In genomic region chr10:57763044-57763443, GRCm38 (mm10) we compare ENCODE assay signal across 25 mouse cellular contexts. TPM values are rescaled to one million over a fixed set of nuclear protein-coding genes. Genes with fewer than 3 reads are reported as not detected.
DNase-seq lines count a peak whose midpoint lies in the region; ATAC-seq and TF ChIP-seq lines count a peak whose summit lies in the region.
"Had no signal": no experiment of that assay in that cellular context is flagged by ENCODE, and none has a peak within 500 bp of the region (broad histone marks: within the 10 kb centered on the region; RNA-seq: fewer than 3 reads in every experiment).

No protein-coding gene starts in this region.

- no peak overlapping the region for H3K4me3 ChIP-seq in liver, adult 2 months (ENCODE audit: insufficient read depth, low read depth, low read length)
- no peak overlapping the region for H3K4me3 ChIP-seq in intestine, postnatal 0 days (ENCODE audit: low read depth, low read length)
- H3K4me3 ChIP-seq in stomach, embryonic 14.5 days (ENCODE audit: low read depth, low read length) = no peak overlapping the region
- H3K4me3 ChIP-seq in heart, adult 2 months = no peak overlapping the region
- H3K4me3 ChIP-seq: embryonic facial prominence, embryonic 15.5 days; heart, embryonic 12.5 days; left cerebral cortex, adult 2 months; liver, embryonic 13.5 days; megakaryocyte, embryonic 14.5 days; neural tube, embryonic 13.5 days had no signal

- H3K36me3 ChIP-seq in liver, adult 2 months (ENCODE audit: control insufficient read depth, insufficient read depth, low read length) = no peaks in the 10 kb centered on the region
- H3K36me3 ChIP-seq in intestine, postnatal 0 days (ENCODE audit: control insufficient read depth, insufficient read depth) = no peaks in the 10 kb centered on the region
- no peaks in the 10 kb centered on the region for H3K36me3 ChIP-seq in stomach, embryonic 14.5 days (ENCODE audit: control insufficient read depth, insufficient read depth, low read length)
- no peaks in the 10 kb centered on the region for H3K36me3 ChIP-seq in heart, adult 2 months (ENCODE audit: control insufficient read depth, insufficient read depth, low read length)
- H3K36me3 ChIP-seq: embryonic facial prominence, embryonic 15.5 days; G1E; heart, embryonic 12.5 days; liver, embryonic 13.5 days; neural tube, embryonic 13.5 days had no signal

- no peaks in the 10 kb centered on the region for H3K9me3 ChIP-seq in intestine, postnatal 0 days (ENCODE audit: control insufficient read depth)
- H3K9me3 ChIP-seq in stomach, embryonic 14.5 days (ENCODE audit: control insufficient read depth, low read depth, low read length) = no peaks in the 10 kb centered on the region
- H3K9me3 ChIP-seq: embryonic facial prominence, embryonic 15.5 days; G1E; heart, embryonic 12.5 days; liver, embryonic 13.5 days; megakaryocyte, embryonic 14.5 days; neural tube, embryonic 13.5 days had no signal

- no peak overlapping the region for H3K27ac ChIP-seq in liver, adult 2 months (replicated peaks; ENCODE audit: insufficient read depth, low read depth, low read length)
- no peak overlapping the region for H3K27ac ChIP-seq in intestine, postnatal 0 days (ENCODE audit: low read depth, low read length)
- no peak overlapping the region for H3K27ac ChIP-seq in stomach, embryonic 14.5 days (ENCODE audit: low read length)
- no peak overlapping the region for H3K27ac ChIP-seq in heart, adult 2 months
- H3K27ac ChIP-seq: embryonic facial prominence, embryonic 15.5 days; hindbrain, embryonic 14.5 days; kidney, postnatal 0 days; left cerebral cortex, adult 2 months; liver, embryonic 13.5 days; neural tube, embryonic 13.5 days had no signal

- no peak for TF ChIP-seq CTCF in liver, adult 2 months (IDR thresholded peaks at IDR 0.05; ENCODE audit: low read depth, low read length)
- no peak for TF ChIP-seq CTCF in intestine, postnatal 0 days (IDR thresholded peaks at IDR 0.05; ENCODE audit: low read depth)
- no peak for TF ChIP-seq CTCF in heart, adult 2 months (IDR thresholded peaks at IDR 0.05)

- DNase-seq in liver, adult 2 months (ENCODE audit: extremely low read depth, low read depth, low spot score) = peak; percentile 73
- DNase-seq in liver = no peak
- DNase-seq in R1 (ENCODE audit: low read depth, low spot score) = peak; percentile 21
- no peak for DNase-seq in layer of hippocampus, adult 8-10 months (ENCODE audit: low spot score in 2 of 2)
- no peak for DNase-seq in heart, adult 2 months
- DNase-seq: adrenal gland, postnatal 25 days; cerebellum, adult 11 months; cerebellum, postnatal 10 days; forebrain, postnatal 0 days; gastrocnemius, postnatal 36 days; heart, postnatal 14 days; kidney, adult 11 months; left cerebral cortex, postnatal 4 days; liver, embryonic 13.5 days; midbrain, embryonic 14.5 days had no signal

- no peak overlapping the region for H3K9ac ChIP-seq in liver, adult 2 months (ENCODE audit: low read depth, low read length)
- no peak overlapping the region for H3K9ac ChIP-seq in intestine, postnatal 0 days (ENCODE audit: low read depth, low read length)
- no peak overlapping the region for H3K9ac ChIP-seq in stomach, embryonic 14.5 days (replicated peaks; ENCODE audit: low read depth, low read length)
- no peak overlapping the region for H3K9ac ChIP-seq in heart, adult 2 months (ENCODE audit: low read depth, low read length)
- H3K9ac ChIP-seq: embryonic facial prominence, embryonic 15.5 days; forebrain, postnatal 0 days; heart, embryonic 12.5 days; hindbrain, embryonic 14.5 days; liver, embryonic 13.5 days; neural tube, embryonic 13.5 days had no signal

- no peaks in the 10 kb centered on the region for H3K27me3 ChIP-seq in liver, adult 2 months (ENCODE audit: control insufficient read depth, insufficient read depth, low read length)
- no peaks in the 10 kb centered on the region for H3K27me3 ChIP-seq in intestine, postnatal 0 days (replicated peaks; ENCODE audit: control insufficient read depth, insufficient read depth, low read length)
- no peaks in the 10 kb centered on the region for H3K27me3 ChIP-seq in stomach, embryonic 14.5 days (ENCODE audit: control insufficient read depth, insufficient read depth, low read length)
- no peaks in the 10 kb centered on the region for H3K27me3 ChIP-seq in heart, adult 2 months (ENCODE audit: control insufficient read depth, insufficient read depth, low read length)
- H3K27me3 ChIP-seq: embryonic facial prominence, embryonic 15.5 days; heart, embryonic 12.5 days; liver, embryonic 13.5 days; megakaryocyte, embryonic 14.5 days; neural tube, embryonic 13.5 days had no signal

- H3K79me2 ChIP-seq in liver, adult 2 months (ENCODE audit: control insufficient read depth, insufficient read depth, low read length) = no peaks in the 10 kb centered on the region
- no peaks in the 10 kb centered on the region for H3K79me2 ChIP-seq in heart, adult 2 months (replicated peaks; ENCODE audit: control insufficient read depth, insufficient read depth, low read length)

- H3K4me2 ChIP-seq in intestine, postnatal 0 days (replicated peaks; ENCODE audit: low read depth) = no peak overlapping the region
- H3K4me2 ChIP-seq in stomach, embryonic 14.5 days (replicated peaks; ENCODE audit: low read depth, low read length) = no peak overlapping the region
- H3K4me2 ChIP-seq: embryonic facial prominence, embryonic 15.5 days; heart, embryonic 12.5 days; hindbrain, embryonic 14.5 days; liver, embryonic 13.5 days; neural tube, embryonic 13.5 days had no signal

- no peak for TF ChIP-seq EP300 in heart, adult 2 months (IDR thresholded peaks at IDR 0.05; ENCODE audit: insufficient read depth, low read depth, low read length)

- 10% methylated on average over 1 of the region's 1 CpGs for WGBS in liver, adult 2 months
- 16% methylated on average over 1 of the region's 1 CpGs for whole genome bisulfite sequencing in intestine, postnatal 0 days
- 2% methylated on average over 1 of the region's 1 CpGs for WGBS in stomach, embryonic 14.5 days
- WGBS in heart, adult 2 months = 13% methylated on average over 1 of the region's 1 CpGs

- peak; percentile 73 for ATAC-seq in intestine, postnatal 0 days
- 0 out of 2 replicates have a peak, but pooled peaks have one; percentile 46 for ATAC-seq in stomach, embryonic 14.5 days (ENCODE audit: insufficient number of reproducible peaks, insufficient read depth, low FRiP score, low read depth)
- ATAC-seq: forebrain, postnatal 0 days had no signal

- no peaks in the 10 kb centered on the region; the same call in 1 of the 2 replicates for H3K4me1 ChIP-seq in liver, adult 2 months (ENCODE audit: control insufficient read depth, insufficient read depth, low read length)
- no peaks in the 10 kb centered on the region for H3K4me1 ChIP-seq in intestine, postnatal 0 days (replicated peaks; ENCODE audit: control insufficient read depth, insufficient read depth, low read length)
- H3K4me1 ChIP-seq in stomach, embryonic 14.5 days (ENCODE audit: control insufficient read depth, insufficient read depth, low read length) = no peaks in the 10 kb centered on the region
- no peaks in the 10 kb centered on the region for H3K4me1 ChIP-seq in heart, adult 2 months (ENCODE audit: control insufficient read depth, insufficient read depth, low read length)
- H3K4me1 ChIP-seq: embryonic facial prominence, embryonic 15.5 days; heart, embryonic 12.5 days; liver, embryonic 13.5 days; megakaryocyte, embryonic 14.5 days; neural tube, embryonic 13.5 days had no signal

- intact Hi-C loops in heart, adult 2 months (cut with DNase I) = no loop called here

- TF ChIP-seq POLR2A in liver, adult 2 months (IDR thresholded peaks at IDR 0.05; ENCODE audit: extremely low read depth, insufficient read depth, low read length) = no peak
- no peak for TF ChIP-seq POLR2A in heart, adult 2 months (IDR thresholded peaks at IDR 0.05; ENCODE audit: insufficient read depth, low read depth, low read length)

RNA-seq across cellular contexts. Expression of gene Fabp7, which starts 21.6 kb away (rescaled TPM):
- 5.9 and 10.0 TPM in 2 replicates for total RNA-seq in liver, adult 2 months (2014; rRNA removed)
- 0.59 and 0.61 TPM in 2 replicates for polyA plus RNA-seq in liver, adult 2 months (2012; rRNA removed)
- polyA plus RNA-seq in intestine, postnatal 0 days (2015; fragmentation: Nextera tagmentation; extraction: Ambion mirVana) = 27.7 and 29.6 TPM in 2 replicates
- polyA plus RNA-seq in stomach, embryonic 14.5 days (2014; fragmentation: Nextera tagmentation; extraction: Ambion mirVana) = 77.7 and 78.0 TPM in 2 replicates
- 10 to 100 TPM; 38.4 to 81.4 (median 63.9) TPM for total RNA-seq in layer of hippocampus, adult 8-10 months (2022)
- total RNA-seq in heart, adult 2 months (2021) = under 1 TPM; 0.59 to 0.73 TPM
- polyA plus RNA-seq in heart, adult 2 months (2012; rRNA removed) = 0.74 and 1.4 TPM in 2 replicates
- total RNA-seq: gastrocnemius, postnatal 36 days had no signal
- polyA plus RNA-seq: G1E had no signal

RNA-seq across cellular contexts. Expression of gene Smpdl3a, which starts 31.1 kb away (rescaled TPM):
- total RNA-seq in liver, adult 2 months (2014; rRNA removed) = 56.2 and 69.3 TPM in 2 replicates
- polyA plus RNA-seq in liver, adult 2 months (2012; rRNA removed) = 45.8 and 50.7 TPM in 2 replicates
- polyA plus RNA-seq in intestine, postnatal 0 days (2015; fragmentation: Nextera tagmentation; extraction: Ambion mirVana) = 209 and 216 TPM in 2 replicates
- 28.5 and 29.0 TPM in 2 replicates for polyA plus RNA-seq in stomach, embryonic 14.5 days (2014; fragmentation: Nextera tagmentation; extraction: Ambion mirVana)
- total RNA-seq in layer of hippocampus, adult 8-10 months (2022) = 10 to 100 TPM; 22.2 to 23.9 (median 22.6) TPM
- total RNA-seq in heart, adult 2 months (2021) = 10 to 100 TPM; 56.5 to 67.1 TPM
- 76.9 and 104 TPM in 2 replicates for polyA plus RNA-seq in heart, adult 2 months (2012; rRNA removed)
- total RNA-seq: G1E had no signal
- polyA plus RNA-seq: G1E had no signal

Comparison
In these comparisons a context has a peak if more than half of its experiments do, and no peak if none do; other contexts are left out.
1. DNase-seq: peak in liver, adult 2 months (single experiment) and R1 (single experiment); none in liver (single experiment), layer of hippocampus, adult 8-10 months (0 of 2) and heart, adult 2 months (0 of 2).
2. RNA of gene Fabp7, which starts 21.6 kb away (polyA plus RNA-seq): 77.7 to 78.0 TPM in stomach, embryonic 14.5 days and 27.7 to 29.6 TPM in intestine, postnatal 0 days; 0.74 to 1.4 TPM in heart, adult 2 months and 0.59 to 0.61 TPM in liver, adult 2 months; every median in the first group is over 10 times any median in the second.